Mouse (Mus musculus) kidney, embryonic 14.5 days (tissue): ENCODE data around the gene Copz2. TPM values are rescaled to one million over a fixed set of nuclear protein-coding genes. Genes with fewer than 3 reads are reported as not detected.

ENCODE experiments used
- ATAC-seq: fragments of 200-750 bp; cut with Nextera tagmentation; 2 replicates; pipeline ENCODE4 v1.8.0; 2017; ENCODE audit warnings: moderate number of reproducible peaks, mild to moderate bottlenecking, moderate TSS enrichment, moderate library complexity; ENCODE audit not compliant: low FRiP score, low TSS enrichment
- H3K27ac ChIP-seq: fragments of 300-500 bp; sonication (generic); 2 replicates; pipeline ENCODE4 v1.5.1; 2014; ENCODE audit warnings: low read depth, mild to moderate bottlenecking, low read length, moderate library complexity, mixed read lengths
- H3K27me3 ChIP-seq: fragments of 300-500 bp; sonication (generic); 2 replicates; pipeline ENCODE4 v1.6.1; 2014; ENCODE audit warnings: mild to moderate bottlenecking, low read length; ENCODE audit not compliant: control insufficient read depth, insufficient read depth
- H3K36me3 ChIP-seq: fragments of 300-500 bp; sonication (generic); 2 replicates; pipeline ENCODE4 v1.6.1; 2014; ENCODE audit warnings: low read length, mixed read lengths; ENCODE audit not compliant: control insufficient read depth, insufficient read depth
- H3K4me1 ChIP-seq: fragments of 300-500 bp; sonication (generic); 2 replicates; pipeline ENCODE4 v1.6.1; 2014; ENCODE audit warnings: low read length, mixed read lengths; ENCODE audit not compliant: control insufficient read depth, insufficient read depth
- H3K4me2 ChIP-seq: fragments of 300-500 bp; sonication (generic); replicated peaks from 2 replicates; pipeline ENCODE4 v1.6.1; 2014; ENCODE audit warnings: low read depth, mild to moderate bottlenecking, low read length
- H3K4me3 ChIP-seq: fragments of 300-500 bp; sonication (generic); 2 replicates; pipeline ENCODE4 v1.5.1; 2014; ENCODE audit warnings: mild to moderate bottlenecking, low read length
- H3K9ac ChIP-seq: fragments of 300-500 bp; sonication (generic); 2 replicates; pipeline ENCODE4 v1.6.1; 2014; ENCODE audit warnings: low read depth, mild to moderate bottlenecking, low read length, moderate library complexity
- H3K9me3 ChIP-seq: fragments of 300-500 bp; sonication (generic); 2 replicates; pipeline ENCODE4 v1.6.1; 2016; ENCODE audit warnings: low read length; ENCODE audit not compliant: control insufficient read depth
- WGBS: fragments of 180-500 bp; shearing (Covaris S2); extraction: QIAGEN DNeasy Blood & Tissue Kit; methylation state at CpG from one replicate; pipeline ENCODE4 v1.1.7; 2014; 5-methylcytosine and 5-hydroxymethylcytosine counted together
- polyA plus RNA-seq: library from polyadenylated mRNA; unstranded; fragments of >200 nt; fragmentation: Nextera tagmentation; extraction: Ambion mirVana; gene quantifications from 2 replicates; pipeline ENCODE4 v1.2.1, GENCODE M21; 2014

Gene Copz2
- polyA plus RNA-seq, 1 experiment from 2014 or later = 106 TPM

GRCm38 (mm10) chr11:96878715-96879114, 29.0 kb downstream of the Copz2 start:
- H3K36me3 ChIP-seq = no peaks in the 10 kb centered on the region
- no peak overlapping the region for H3K4me2 ChIP-seq
- no peak overlapping the region for H3K27ac ChIP-seq
- H3K9me3 ChIP-seq = no peaks in the 10 kb centered on the region
- H3K4me1 ChIP-seq = peaks cover 12% of the 10 kb centered on the region
- ATAC-seq = no peak
- H3K9ac ChIP-seq = no peak overlapping the region
- H3K4me3 ChIP-seq = no peak overlapping the region
- peaks cover 6% of the 10 kb centered on the region; the same call in 1 of the 2 replicates for H3K27me3 ChIP-seq
- WGBS = 73% methylated on average over 3 of the region's 3 CpGs

GRCm38 (mm10) chr11:96879359-96879758, 29.7 kb downstream of the Copz2 start:
- ATAC-seq = no peak
- Histone ChIP-seq H3K9me3 (no peaks in the 10 kb centered on the region), H3K4me2 (no peak overlapping the region), H3K27ac (no peak overlapping the region), H3K4me3 (no peak overlapping the region), H3K27me3 (peaks cover 6% of the 10 kb centered on the region; the same call in 1 of the 2 replicates), H3K9ac (no peak overlapping the region), H3K36me3 (no peaks in the 10 kb centered on the region), H3K4me1 (peaks cover 9% of the 10 kb centered on the region)
- 40% methylated on average over 7 of the region's 7 CpGs for WGBS

GRCm38 (mm10) chr11:96880296-96880695, 30.6 kb downstream of the Copz2 start:
- peaks cover 6% of the 10 kb centered on the region; the same call in 1 of the 2 replicates for H3K27me3 ChIP-seq
- H3K4me3 ChIP-seq = no peak overlapping the region
- no peak overlapping the region for H3K27ac ChIP-seq
- WGBS = 78% methylated on average over 9 of the region's 9 CpGs
- ATAC-seq = no peak
- no peak overlapping the region for H3K4me2 ChIP-seq
- H3K9me3 ChIP-seq = no peaks in the 10 kb centered on the region
- H3K4me1 ChIP-seq = peaks cover 9% of the 10 kb centered on the region
- H3K36me3 ChIP-seq = no peaks in the 10 kb centered on the region
- H3K9ac ChIP-seq = no peak overlapping the region

- Histone ChIP-seq H3K4me1 (0 out of 2 replicates have a peak, but pooled peaks cover 5% of the 10 kb centered on the region), H3K27me3 (no peaks in the 10 kb centered on the region), H3K4me3 (no peak overlapping the region), H3K36me3 (no peaks in the 10 kb centered on the region), H3K4me2 (no peak overlapping the region), H3K9ac (no peak overlapping the region), H3K27ac (no peak overlapping the region), H3K9me3 (no peaks in the 10 kb centered on the region)
- ATAC-seq = no peak
- 30% methylated on average over 5 of the region's 5 CpGs for WGBS
Observed at GRCm38 (mm10) chr11:96885901-96886340, 36.3 kb downstream of the Copz2 start.

- H3K9ac ChIP-seq = no peak overlapping the region
- no peaks in the 10 kb centered on the region for H3K9me3 ChIP-seq
- H3K4me3 ChIP-seq = no peak overlapping the region
- H3K27me3 ChIP-seq = no peaks in the 10 kb centered on the region
- H3K36me3 ChIP-seq = no peaks in the 10 kb centered on the region
- WGBS = 81% methylated on average over 8 of the region's 8 CpGs
- no peak for ATAC-seq
- H3K4me1 ChIP-seq = 0 out of 2 replicates have a peak, but pooled peaks cover 6% of the 10 kb centered on the region
- H3K27ac ChIP-seq = no peak overlapping the region
- H3K4me2 ChIP-seq = no peak overlapping the region
Observed at GRCm38 (mm10) chr11:96886942-96887546, 37.4 kb downstream of the Copz2 start.

- Histone ChIP-seq H3K36me3 (no peaks in the 10 kb centered on the region), H3K9ac (no peak overlapping the region), H3K4me1 (peaks cover 8% of the 10 kb centered on the region; the same call in 1 of the 2 replicates), H3K4me3 (no peak overlapping the region), H3K4me2 (no peak overlapping the region), H3K27me3 (no peaks in the 10 kb centered on the region), H3K9me3 (no peaks in the 10 kb centered on the region), H3K27ac (no peak overlapping the region)
- no peak for ATAC-seq
- 18% methylated on average over 14 of the region's 14 CpGs for WGBS
Observed at GRCm38 (mm10) chr11:96891784-96892527, 42.3 kb downstream of the Copz2 start.

GRCm38 (mm10) chr11:96893203-96893842, 43.7 kb downstream of the Copz2 start:
- no peak overlapping the region for H3K4me3 ChIP-seq
- WGBS = 41% methylated on average over 11 of the region's 11 CpGs
- no peaks in the 10 kb centered on the region for H3K9me3 ChIP-seq
- H3K27me3 ChIP-seq = no peaks in the 10 kb centered on the region
- H3K27ac ChIP-seq = no peak overlapping the region
- peaks cover 8% of the 10 kb centered on the region; the same call in 1 of the 2 replicates for H3K4me1 ChIP-seq
- no peaks in the 10 kb centered on the region for H3K36me3 ChIP-seq
- H3K4me2 ChIP-seq = no peak overlapping the region
- ATAC-seq = peak; percentile 24; the same call in 1 of the 2 replicates
- no peak overlapping the region for H3K9ac ChIP-seq

GRCm38 (mm10) chr11:96895886-96896285, 46.2 kb downstream of the Copz2 start:
- H3K4me3 ChIP-seq = no peak overlapping the region
- H3K4me1 ChIP-seq = peaks cover 15% of the 10 kb centered on the region
- ATAC-seq = no peak
- no peaks in the 10 kb centered on the region for H3K9me3 ChIP-seq
- WGBS = 72% methylated on average over 4 of the region's 4 CpGs
- no peak overlapping the region for H3K27ac ChIP-seq
- H3K27me3 ChIP-seq = no peaks in the 10 kb centered on the region
- H3K4me2 ChIP-seq = no peak overlapping the region
- no peaks in the 10 kb centered on the region for H3K36me3 ChIP-seq
- H3K9ac ChIP-seq = no peak overlapping the region
